Mouse (Mus musculus) NIH3T3 (cell line): ENCODE results near the gene Aire.

ENCODE experiments used
- DNase-seq: peaks from one replicate; pipeline ENCODE4 v3.0.0-alpha.2; 2012; ENCODE audit warnings: low read depth

Gene Aire

GRCm38 (mm10) chr10:78043406-78043836, at the start of gene Aire:
Gene Aire (minus strand): TSS chr10:78043610.
- peak; percentile 30 for DNase-seq

- DNase-seq: no peak
Measured at GRCm38 (mm10) chr10:78092725-78093029, 49.3 kb upstream of the Aire start.

DNA sequence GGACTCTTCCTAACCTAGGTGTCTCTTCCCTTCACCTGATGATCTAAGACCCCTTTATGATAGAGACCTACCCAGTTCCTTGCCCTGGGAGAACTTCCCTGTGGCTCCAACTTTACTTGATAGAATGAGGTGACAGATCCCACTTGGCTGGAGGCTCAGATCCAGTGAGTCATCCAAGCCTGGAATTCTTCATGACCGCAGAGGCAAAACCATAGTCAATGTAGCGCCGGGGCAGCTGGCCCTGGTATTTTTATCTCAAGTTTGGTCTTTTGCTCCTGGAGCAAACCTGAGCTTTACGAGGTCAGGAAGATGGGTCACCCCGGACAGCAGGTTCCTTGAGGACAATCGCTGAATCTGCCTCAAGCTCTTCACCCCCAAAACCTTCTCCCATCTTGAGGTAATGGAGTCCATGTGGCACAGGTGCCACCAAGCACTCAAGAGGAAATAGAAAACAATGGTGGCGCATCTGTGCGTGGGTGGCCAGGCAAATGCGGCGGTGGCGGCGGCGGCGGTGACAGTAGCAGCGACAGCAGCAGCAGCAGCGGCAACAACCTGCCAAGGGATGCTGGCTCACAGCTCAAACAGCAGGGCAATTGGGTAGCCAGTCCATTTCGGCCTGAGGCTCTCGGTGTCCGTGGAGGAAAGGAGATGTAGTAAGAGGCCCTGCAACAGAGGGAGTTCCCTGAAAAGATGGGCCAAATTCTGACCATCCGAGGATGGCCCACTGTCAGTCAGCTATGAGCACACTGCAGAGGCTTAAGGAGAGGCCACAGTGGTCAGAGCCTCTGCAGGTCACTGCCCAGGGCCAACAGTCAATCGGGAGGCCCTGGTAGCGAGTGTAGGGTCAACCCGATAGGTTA, 48.7 kb upstream of the Aire start:
- DNase-seq: peak; percentile 77

DNA sequence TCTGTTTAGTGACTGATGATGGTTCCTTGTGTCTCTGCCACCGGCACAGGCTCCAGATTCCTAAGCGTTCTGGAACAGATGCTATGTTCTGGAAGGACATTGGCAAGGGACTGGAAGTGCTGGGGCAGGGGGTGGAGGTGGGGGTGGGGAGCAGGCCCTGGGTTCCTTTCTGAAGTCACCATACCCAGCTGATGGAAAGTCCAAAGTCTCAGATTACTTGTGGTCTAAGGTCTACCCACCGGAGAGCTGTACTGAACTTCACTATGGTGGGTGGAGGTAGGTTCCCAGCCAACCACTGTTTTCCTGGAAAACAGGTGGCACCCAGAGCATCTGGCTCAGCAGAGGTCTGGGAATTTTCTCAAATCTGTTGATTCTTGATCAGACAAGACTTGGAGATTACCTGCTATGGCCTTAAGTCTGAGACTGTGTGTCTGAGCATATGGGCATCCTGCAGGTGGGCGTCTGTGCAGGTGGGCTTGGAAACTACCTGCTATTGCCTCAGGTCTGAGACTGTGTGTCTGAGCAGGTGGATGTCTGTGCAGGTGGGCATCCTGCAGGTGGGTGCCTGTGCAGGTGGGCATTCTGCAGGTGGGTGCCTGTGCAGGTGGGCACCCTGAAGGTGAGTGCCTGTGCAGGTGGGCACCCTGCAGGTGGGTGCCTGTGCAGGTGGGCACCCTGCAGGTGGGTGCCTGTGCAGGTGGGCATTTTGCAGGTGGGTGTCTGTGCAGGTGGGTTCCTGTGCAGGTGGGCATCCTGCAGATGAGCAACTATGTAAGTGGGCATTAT, 47.5 kb upstream of the Aire start:
- no peak for DNase-seq

- peak; percentile 64 for DNase-seq
Measured at GRCm38 (mm10) chr10:78090246-78090645, 46.8 kb upstream of the Aire start.

- no peak for DNase-seq
Measured at GRCm38 (mm10) chr10:78087101-78087511, 43.7 kb upstream of the Aire start.

- no peak for DNase-seq
Measured at GRCm38 (mm10) chr10:78086444-78087061, 43.1 kb upstream of the Aire start.

DNA sequence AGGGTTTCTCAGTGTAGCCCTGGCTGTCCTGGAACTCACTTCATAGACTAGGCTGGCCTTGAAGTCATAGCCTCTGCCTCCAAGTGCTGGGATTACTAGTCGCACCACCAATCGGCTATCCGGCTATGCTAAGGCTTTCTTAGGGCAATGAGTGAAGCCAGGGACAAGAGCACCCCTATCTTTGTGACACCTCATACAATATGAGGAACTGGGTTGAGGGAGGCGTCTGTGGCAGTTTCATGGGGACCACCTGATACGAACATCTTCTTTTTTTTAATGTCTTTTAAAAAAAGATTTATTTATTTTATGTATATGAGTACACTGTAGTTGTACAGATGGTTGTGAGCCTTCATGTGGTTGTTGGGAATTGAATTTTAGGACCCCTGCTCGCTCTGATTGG, 42.3 kb upstream of the Aire start:
- DNase-seq: no peak

- DNase-seq: no peak
Measured at GRCm38 (mm10) chr10:78084073-78084472, 40.7 kb upstream of the Aire start.

DNA sequence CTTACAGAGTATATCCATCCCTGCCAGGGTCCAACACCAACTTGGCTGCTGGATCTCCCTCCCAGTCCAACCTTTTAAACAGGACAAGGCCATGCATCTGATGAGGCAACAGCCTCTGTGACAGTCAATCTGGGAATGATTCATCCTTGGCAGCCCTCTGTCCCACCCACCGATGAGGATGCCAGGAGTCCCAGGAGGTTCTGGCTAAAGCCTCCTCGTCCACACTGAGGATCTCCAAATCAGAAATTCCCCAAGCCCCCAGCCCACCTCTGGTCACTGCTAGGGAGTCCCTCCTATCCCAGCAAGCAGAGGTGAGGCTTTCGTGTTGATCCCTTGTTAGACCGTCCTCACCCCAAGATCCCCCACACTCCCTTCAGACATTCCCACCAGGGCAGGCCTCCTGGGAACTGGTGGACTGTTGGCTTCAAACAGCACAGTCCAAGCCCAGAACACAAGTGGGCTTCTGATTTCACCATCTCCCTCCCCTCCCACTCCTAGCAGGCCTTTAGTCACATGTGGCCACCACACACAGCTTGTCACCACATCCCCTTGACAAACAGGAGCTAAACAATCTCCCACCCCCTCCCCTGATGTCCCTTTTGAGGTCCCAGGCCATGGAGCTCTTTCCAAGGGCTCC, 36.7 kb upstream of the Aire start:
- DNase-seq: peak; percentile 14

GRCm38 (mm10) chr10:78078276-78078675, 34.9 kb upstream of the Aire start:
- DNase-seq: no peak

- no peak for DNase-seq
Measured at GRCm38 (mm10) chr10:78077862-78078261, 34.5 kb upstream of the Aire start.

DNA sequence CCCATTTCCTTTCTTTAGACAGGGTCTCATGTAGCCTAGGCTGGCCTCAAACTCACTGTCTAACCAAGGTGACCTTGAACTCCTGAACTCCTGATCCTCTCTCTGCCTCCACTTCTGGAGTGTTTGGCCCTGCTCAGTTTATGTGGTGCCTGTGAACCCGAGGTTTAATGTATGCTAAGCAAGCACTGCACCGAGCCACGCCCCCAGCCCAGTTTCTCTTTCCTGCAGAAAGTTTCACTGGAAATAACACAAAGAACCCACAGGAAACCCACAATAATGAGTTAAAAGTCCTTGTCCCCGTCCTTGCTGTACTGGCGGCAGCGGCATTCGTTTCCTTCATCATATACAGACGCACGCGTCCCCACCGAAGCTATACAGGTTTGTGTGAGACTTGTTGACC, 31.6 kb upstream of the Aire start:
- DNase-seq: no peak

DNA sequence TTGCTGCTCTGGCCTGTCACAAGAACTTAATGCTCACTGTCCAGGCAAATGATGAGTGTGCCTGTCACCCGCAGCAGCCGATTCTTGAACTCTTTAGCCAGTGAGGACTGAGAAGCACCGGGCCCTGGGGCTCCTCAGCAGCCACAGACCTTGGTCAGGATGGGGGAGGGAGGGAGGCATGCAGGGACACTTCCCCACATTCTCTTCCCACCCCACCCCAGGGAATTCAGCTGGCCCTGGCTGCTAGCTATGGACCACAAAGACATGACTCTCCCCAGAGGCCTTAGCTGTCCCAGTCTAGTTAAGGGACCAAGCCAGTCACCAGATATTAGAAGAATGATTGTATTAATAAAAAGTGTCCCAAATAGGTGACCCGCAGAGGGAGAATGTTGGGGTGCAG, 30.7 kb upstream of the Aire start:
- DNase-seq: no peak

GRCm38 (mm10) chr10:78069101-78070011, 25.9 kb upstream of the Aire start, which contains the start of gene Icosl:
Gene Icosl (plus strand): TSS chr10:78069302.
- DNase-seq: peak; percentile 48

- no peak for DNase-seq
Measured at GRCm38 (mm10) chr10:78068541-78068940, 25.1 kb upstream of the Aire start.

- peak; percentile 28 for DNase-seq
Measured at GRCm38 (mm10) chr10:78067226-78067625, 23.8 kb upstream of the Aire start.

- DNase-seq: no peak
Measured at GRCm38 (mm10) chr10:78063122-78063521, 19.7 kb upstream of the Aire start.

DNA sequence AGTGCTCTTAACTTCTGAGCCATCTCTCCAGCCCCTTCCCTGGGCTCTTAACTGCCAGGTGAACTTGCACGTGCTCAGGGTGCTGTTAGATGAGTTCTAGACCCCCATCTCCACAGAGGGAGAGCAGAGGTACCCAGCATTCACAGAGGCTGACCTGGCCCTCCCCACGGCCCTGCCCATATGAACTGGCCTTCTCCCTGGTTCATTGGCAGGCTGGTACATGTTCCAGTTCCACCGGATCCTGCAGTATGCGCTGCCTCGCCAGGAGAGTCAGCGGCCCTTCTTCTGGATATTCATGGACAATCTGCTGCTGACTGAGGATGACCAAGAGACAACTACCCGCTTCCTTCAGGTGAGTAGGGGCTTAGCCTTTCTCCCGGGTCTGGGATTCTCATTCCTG, 13.6 kb upstream of the Aire start:
- no peak for DNase-seq

DNA sequence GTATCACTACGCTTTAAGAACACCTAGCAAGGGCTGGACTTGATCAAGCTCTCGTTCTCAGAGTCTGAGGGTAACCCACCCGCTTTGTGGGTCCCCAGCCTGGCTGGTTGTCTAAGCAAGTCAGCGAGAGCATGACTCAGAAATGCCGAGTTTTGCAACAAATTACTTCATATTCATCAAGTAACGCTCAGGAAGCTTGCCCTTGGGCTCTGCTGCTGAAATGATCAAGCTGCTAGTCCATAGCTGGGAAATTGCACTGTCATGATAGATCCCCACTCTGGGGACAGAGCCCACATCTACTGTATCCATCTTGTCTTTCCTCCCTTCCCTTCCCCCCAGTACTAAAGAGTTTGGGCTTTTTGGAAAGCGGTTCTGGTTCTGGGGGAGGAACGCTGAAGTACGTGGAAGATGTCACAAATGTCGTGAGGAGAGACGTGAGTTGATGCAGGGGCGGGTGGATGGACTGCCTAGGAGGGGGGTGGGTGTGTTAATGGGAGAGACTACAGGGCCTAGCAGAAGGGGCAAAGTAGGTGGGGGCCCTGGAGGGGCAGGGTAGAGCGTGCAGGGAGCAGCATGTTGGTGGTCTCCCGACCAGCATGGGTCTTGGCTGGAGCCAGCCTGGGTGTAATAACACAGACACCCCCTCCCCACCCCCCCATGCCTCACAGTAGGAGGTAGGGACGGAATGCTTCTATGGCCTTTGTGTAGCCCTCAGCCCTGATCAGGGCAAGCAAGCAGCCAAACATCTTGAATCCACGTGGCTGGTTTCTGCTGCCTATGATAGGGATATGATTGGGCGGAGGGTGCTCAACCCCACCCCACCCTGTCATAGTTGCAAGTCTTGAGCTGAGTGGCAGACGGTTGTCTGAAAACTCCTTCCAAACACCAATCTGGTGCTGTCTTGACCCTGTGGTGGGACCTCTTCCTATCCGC, 11.5 kb upstream of the Aire start:
- peak; percentile 84 for DNase-seq
